Mouse (Mus musculus): ENCODE measurements around the gene Cox8c. TPM values are rescaled to one million over a fixed set of nuclear protein-coding genes. Genes with fewer than 3 reads are reported as not detected.

Gene Cox8c
- total RNA-seq (2023) = not detected

GRCm38 (mm10) chr12:102899091-102899490 lies at the start of gene Cox8c:
Cox8c (plus strand) TSS chr12:102899316.

DNA sequence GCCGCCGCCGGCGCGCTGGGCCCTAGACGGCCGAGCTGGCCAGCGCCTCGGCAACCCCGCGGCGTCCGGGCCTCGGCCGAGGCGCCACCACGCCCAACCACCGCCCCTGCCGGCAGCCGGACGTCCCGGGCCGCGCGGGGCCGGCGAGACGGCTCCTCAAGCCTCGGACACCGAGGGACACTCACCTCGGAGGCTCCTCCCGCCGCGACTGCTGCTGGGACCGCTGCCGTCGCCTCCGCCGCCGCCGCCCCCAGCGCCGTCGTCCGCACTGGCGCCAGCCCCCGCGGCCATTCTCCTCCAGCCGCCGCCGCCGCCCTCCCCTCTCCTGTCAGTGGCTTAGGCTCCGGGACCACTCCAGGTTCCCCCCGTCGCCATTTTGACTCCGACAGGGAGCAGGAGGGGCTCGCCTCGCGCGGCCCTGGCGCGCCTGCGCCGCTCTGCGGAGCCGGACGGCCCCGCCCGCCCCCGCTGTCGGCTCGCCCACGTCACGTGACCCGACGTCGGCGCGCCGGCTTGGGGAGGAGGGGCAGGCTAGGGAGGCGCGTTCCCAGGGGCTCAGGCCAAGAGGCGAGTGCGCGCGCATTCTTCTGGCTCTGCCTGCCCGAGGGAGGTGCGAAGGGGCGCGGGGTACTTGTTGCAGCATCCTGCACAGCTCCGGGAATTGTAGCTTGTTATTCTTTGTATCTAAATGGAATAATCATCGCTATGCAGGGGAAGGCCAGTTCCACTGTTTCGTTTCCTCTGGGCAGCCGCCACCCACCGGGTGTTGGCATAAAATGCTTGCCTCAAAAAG lies 20.9 kb upstream of the Cox8c start, which contains the start of gene Btbd7:
Btbd7 (minus strand) TSS at position 441 of the 793 bp plus-strand sequence.

GRCm38 (mm10) chr12:102948778-102949394 lies 49.8 kb downstream of the Cox8c start, which contains the start of gene Unc79:
Unc79 (plus strand) TSS chr12:102948859.

Other genes starting within 250 kb of the Cox8c start
- 49.7 TPM for gene Itpk1, start 194.4 kb upstream of the Cox8c start, total RNA-seq (2023)
- gene Moap1, start 155.7 kb upstream of the Cox8c start, total RNA-seq (2023) = 11.9 TPM
- gene Tmem251, start 155.6 kb upstream of the Cox8c start, total RNA-seq (2023) = 16.1 TPM
- not detected for gene Gm28051, start 141.6 kb upstream of the Cox8c start, total RNA-seq (2023)
- gene Gon7, start 141.5 kb upstream of the Cox8c start, total RNA-seq (2023) = 21.9 TPM
- 20.4 TPM for gene Ubr7, start 141.3 kb upstream of the Cox8c start, total RNA-seq (2023)
- 4.4 TPM for gene Gm20604, start 140.6 kb upstream of the Cox8c start, total RNA-seq (2023)
- 59.6 TPM for gene Btbd7, start 20.8 kb upstream of the Cox8c start, total RNA-seq (2023)
- not detected for gene Unc79, start 49.5 kb downstream of the Cox8c start, total RNA-seq (2023)